Mouse (Mus musculus): ENCODE measurements around the gene Vangl2. TPM values are rescaled to one million over a fixed set of nuclear protein-coding genes. Genes with fewer than 3 reads are reported as not detected.

Vangl2 gene
- polyA plus RNA-seq, 1 experiment from 2014 or later, result 16.0 TPM

DNA sequence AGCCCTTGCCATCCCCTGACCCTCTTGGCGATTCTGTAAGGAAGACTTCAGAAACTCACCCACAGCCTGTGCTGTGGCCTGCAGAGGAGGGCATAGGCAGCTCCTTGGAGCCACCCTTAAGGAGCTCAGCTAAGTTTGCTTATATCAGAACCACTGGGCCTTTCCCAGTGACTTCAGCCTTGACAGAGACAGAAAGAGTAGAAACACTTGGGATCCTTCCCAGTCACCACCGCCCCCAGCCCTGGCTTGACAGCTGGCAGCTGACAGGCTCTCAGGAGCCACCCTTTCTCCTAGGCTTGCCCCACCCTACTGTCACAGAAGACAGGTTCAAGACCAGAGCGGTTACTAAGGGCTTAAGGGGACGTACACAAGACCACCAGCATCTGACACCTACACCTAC, 28.0 kb upstream of the Vangl2 start:
- 53% methylated on average over 4 of the region's 4 CpGs for WGBS
- Histone ChIP-seq H3K9me3 (no peaks in the 10 kb centered on the region), H3K4me3 (no peak overlapping the region), H3K4me1 (peaks cover 37% of the 10 kb centered on the region), H3K36me3 (no peaks in the 10 kb centered on the region), H3K27me3 (ENCODE audit: insufficient read depth, poor library complexity, severe bottlenecking) (peaks cover 85% of the 10 kb centered on the region), H3K27ac (no peak overlapping the region)
- DNase-seq (ENCODE audit: low spot score), result no peak

GRCm38 (mm10) chr1:172053541-172054440, 25.5 kb upstream of the Vangl2 start:
- no peaks in the 10 kb centered on the region for H3K9me3 ChIP-seq
- peak overlapping the region; percentile 59 for H3K4me3 ChIP-seq
- H3K27me3 ChIP-seq (ENCODE audit: insufficient read depth, poor library complexity, severe bottlenecking), result peaks cover 86% of the 10 kb centered on the region
- 1% methylated on average over 42 of the region's 42 CpGs for WGBS
- H3K4me1 ChIP-seq, result peaks cover 35% of the 10 kb centered on the region
- peak overlapping the region; percentile 42; the same call in 1 of the 2 replicates for H3K27ac ChIP-seq
- no peaks in the 10 kb centered on the region for H3K36me3 ChIP-seq
- no peak for DNase-seq (ENCODE audit: low spot score)

DNA sequence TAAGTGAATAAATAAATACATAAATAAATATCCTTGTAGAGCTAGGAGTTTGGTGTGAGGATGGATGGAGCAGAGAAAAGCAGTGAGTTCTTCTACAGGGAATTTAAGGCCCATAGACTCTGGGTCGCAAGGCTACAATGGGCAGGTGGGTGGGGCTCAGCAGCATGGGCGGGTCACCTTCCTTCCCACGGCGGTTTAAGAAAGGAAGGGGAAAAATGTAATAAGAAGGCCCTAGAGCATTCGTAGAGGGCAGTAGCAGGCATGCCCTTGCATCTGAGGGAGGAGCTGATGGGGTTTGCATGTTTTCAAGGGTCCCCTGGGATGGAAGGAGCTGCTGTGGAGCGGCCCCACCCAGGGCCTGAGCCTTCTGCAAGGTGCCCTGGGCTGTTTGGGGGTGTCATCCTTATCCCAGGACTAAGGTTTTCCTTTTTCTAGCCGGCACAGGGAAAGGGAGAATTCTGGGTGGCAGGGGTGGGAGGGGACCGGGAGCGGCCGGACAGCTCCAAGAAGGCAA, 24.6 kb upstream of the Vangl2 start:
- no peaks in the 10 kb centered on the region for H3K9me3 ChIP-seq
- H3K27me3 ChIP-seq (ENCODE audit: insufficient read depth, poor library complexity, severe bottlenecking), result peaks cover 87% of the 10 kb centered on the region
- no peak overlapping the region for H3K27ac ChIP-seq
- DNase-seq (ENCODE audit: low spot score), result no peak
- 7% methylated on average over 10 of the region's 10 CpGs for WGBS
- H3K4me1 ChIP-seq, result peaks cover 34% of the 10 kb centered on the region
- H3K4me3 ChIP-seq, result peak overlapping the region; percentile 59
- no peaks in the 10 kb centered on the region for H3K36me3 ChIP-seq

GRCm38 (mm10) chr1:172049131-172049782, 21.0 kb upstream of the Vangl2 start:
- H3K36me3 ChIP-seq, result no peaks in the 10 kb centered on the region
- no peak overlapping the region for H3K4me3 ChIP-seq
- 26% methylated on average over 13 of the region's 13 CpGs for WGBS
- H3K27ac ChIP-seq, result no peak overlapping the region
- no peaks in the 10 kb centered on the region for H3K9me3 ChIP-seq
- no peak for DNase-seq (ENCODE audit: low spot score)
- H3K4me1 ChIP-seq, result peaks cover 29% of the 10 kb centered on the region
- H3K27me3 ChIP-seq (ENCODE audit: insufficient read depth, poor library complexity, severe bottlenecking), result peaks cover 66% of the 10 kb centered on the region

DNA sequence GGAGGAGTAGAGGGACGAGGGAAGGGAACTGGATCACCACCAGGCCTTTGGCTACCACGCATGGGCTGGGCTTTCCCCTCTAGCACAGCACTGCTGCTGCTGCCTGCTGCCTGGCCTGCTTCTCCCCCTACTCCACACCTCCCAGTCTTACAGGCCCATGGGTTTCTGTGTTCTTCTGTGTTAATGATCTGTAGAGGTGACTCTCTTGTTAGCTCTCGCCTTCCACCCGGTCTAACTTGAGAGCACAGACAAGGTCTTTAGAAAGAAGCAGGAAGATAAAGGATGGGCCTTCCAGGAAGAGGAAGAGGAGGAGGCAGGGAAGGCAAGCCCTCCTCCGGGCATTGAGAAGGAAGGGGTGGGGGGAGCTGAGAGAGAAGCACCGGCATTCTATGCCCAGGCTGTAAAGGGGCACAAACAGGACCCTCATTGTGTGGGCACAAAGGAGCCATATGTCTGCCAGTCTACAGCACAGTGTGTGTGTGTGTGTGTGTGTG, 20.0 kb upstream of the Vangl2 start:
- no peak for DNase-seq (ENCODE audit: low spot score)
- H3K27me3 ChIP-seq (ENCODE audit: insufficient read depth, poor library complexity, severe bottlenecking), result peaks cover 56% of the 10 kb centered on the region
- 35% methylated on average over 6 of the region's 6 CpGs for WGBS
- H3K36me3 ChIP-seq, result no peaks in the 10 kb centered on the region
- peak overlapping the region; percentile 56; the same call in 1 of the 2 replicates for H3K27ac ChIP-seq
- no peaks in the 10 kb centered on the region for H3K9me3 ChIP-seq
- peak overlapping the region; percentile 37 for H3K4me3 ChIP-seq
- peaks cover 25% of the 10 kb centered on the region for H3K4me1 ChIP-seq

- H3K27me3 ChIP-seq (ENCODE audit: insufficient read depth, poor library complexity, severe bottlenecking), result peaks cover 43% of the 10 kb centered on the region
- no peaks in the 10 kb centered on the region for H3K9me3 ChIP-seq
- H3K4me3 ChIP-seq, result no peak overlapping the region
- H3K36me3 ChIP-seq, result no peaks in the 10 kb centered on the region
- H3K27ac ChIP-seq, result no peak overlapping the region
- 15% methylated on average over 5 of the region's 5 CpGs for WGBS
- H3K4me1 ChIP-seq, result peaks cover 18% of the 10 kb centered on the region
- peak; percentile 92 for DNase-seq (ENCODE audit: low spot score)
Measured at GRCm38 (mm10) chr1:172046938-172047337, 18.7 kb upstream of the Vangl2 start.

- Histone ChIP-seq H3K27me3 (ENCODE audit: insufficient read depth, poor library complexity, severe bottlenecking) (peaks cover 39% of the 10 kb centered on the region), H3K36me3 (no peaks in the 10 kb centered on the region), H3K9me3 (no peaks in the 10 kb centered on the region), H3K4me3 (no peak overlapping the region), H3K4me1 (peaks cover 18% of the 10 kb centered on the region), H3K27ac (no peak overlapping the region)
- DNase-seq (ENCODE audit: low spot score), result no peak
- 61% methylated on average over 8 of the region's 8 CpGs for WGBS
Measured at GRCm38 (mm10) chr1:172046410-172046809, 18.2 kb upstream of the Vangl2 start.

- no peak overlapping the region for H3K27ac ChIP-seq
Measured at GRCm38 (mm10) chr1:172029914-172030313, 1.7 kb upstream of the Vangl2 start.

GRCm38 (mm10) chr1:172027809-172028102, 488 bp downstream of the Vangl2 start:
- H3K4me1 ChIP-seq, result peaks cover 46% of the 10 kb centered on the region
- peak overlapping the region; percentile 97 for H3K27ac ChIP-seq
- H3K9me3 ChIP-seq, result no peaks in the 10 kb centered on the region
- WGBS, result 23% methylated on average over 10 of the region's 10 CpGs
- DNase-seq (ENCODE audit: low spot score), result no peak
- H3K27me3 ChIP-seq (ENCODE audit: insufficient read depth, poor library complexity, severe bottlenecking), result no peaks in the 10 kb centered on the region
- peak overlapping the region; percentile 92 for H3K4me3 ChIP-seq
- 0 out of 2 replicates have a peak, but pooled peaks cover 5% of the 10 kb centered on the region for H3K36me3 ChIP-seq

More at GRCm38 (mm10) chr1:172029914-172030313, 1.7 kb upstream of the Vangl2 start:
- DNase-seq (ENCODE audit: low spot score), result no peak
- 83% methylated on average over 2 of the region's 2 CpGs for WGBS
- Histone ChIP-seq H3K9me3 (no peaks in the 10 kb centered on the region), H3K4me1 (peaks cover 32% of the 10 kb centered on the region), H3K27me3 (ENCODE audit: insufficient read depth, poor library complexity, severe bottlenecking) (no peaks in the 10 kb centered on the region), H3K4me3 (no peak overlapping the region), H3K36me3 (no peaks in the 10 kb centered on the region)

- peak overlapping the region; percentile 97 for H3K27ac ChIP-seq
- H3K4me1 ChIP-seq, result peaks cover 46% of the 10 kb centered on the region
- peak overlapping the region; percentile 92 for H3K4me3 ChIP-seq
- H3K9me3 ChIP-seq, result no peaks in the 10 kb centered on the region
- no peaks in the 10 kb centered on the region for H3K27me3 ChIP-seq (ENCODE audit: insufficient read depth, poor library complexity, severe bottlenecking)
- WGBS, result under 1% methylated on average over 47 of the region's 54 CpGs
- H3K36me3 ChIP-seq, result peaks cover 5% of the 10 kb centered on the region; the same call in 1 of the 2 replicates
- peak; percentile 92 for DNase-seq (ENCODE audit: low spot score)
Measured at GRCm38 (mm10) chr1:172027010-172027808, 1.0 kb downstream of the Vangl2 start.

DNA sequence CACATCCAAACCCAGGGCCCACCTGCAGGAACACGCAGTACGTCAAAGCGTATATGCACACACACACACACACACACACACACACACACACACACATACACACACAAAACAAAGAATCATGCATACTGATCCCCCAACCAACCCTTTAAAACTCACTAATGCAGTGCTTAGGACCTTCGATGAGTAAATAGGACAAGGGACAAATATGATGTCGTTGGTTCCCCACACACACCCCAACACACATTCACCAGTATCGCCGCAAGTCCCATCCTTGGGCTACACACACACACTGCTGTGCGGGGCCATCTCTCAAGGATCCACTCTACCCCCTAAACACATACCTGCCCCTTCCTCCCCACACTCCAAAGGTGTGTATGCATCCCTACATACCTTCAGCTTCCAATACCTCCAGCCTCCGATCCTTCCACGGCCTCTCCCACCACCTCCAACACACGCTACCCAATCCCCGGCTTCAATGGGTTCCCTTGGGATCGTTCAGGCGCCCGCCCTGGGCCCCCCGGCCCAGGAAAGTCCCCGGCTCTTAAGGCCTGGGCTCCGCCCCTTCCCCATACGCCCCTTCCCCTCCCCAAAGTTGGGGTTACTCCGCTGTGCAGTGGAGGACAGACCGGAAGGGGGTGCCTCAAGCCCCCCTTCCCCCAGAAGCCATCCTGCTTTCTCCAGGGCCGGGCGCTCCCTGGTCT, 1.9 kb downstream of the Vangl2 start:
- Histone ChIP-seq H3K4me1 (peaks cover 46% of the 10 kb centered on the region), H3K36me3 (peaks cover 9% of the 10 kb centered on the region), H3K27ac (peak overlapping the region; percentile 97), H3K4me3 (peak overlapping the region; percentile 92), H3K27me3 (ENCODE audit: insufficient read depth, poor library complexity, severe bottlenecking) (no peaks in the 10 kb centered on the region), H3K9me3 (no peaks in the 10 kb centered on the region)
- DNase-seq (ENCODE audit: low spot score), result no peak
- 5% methylated on average over 23 of the region's 23 CpGs for WGBS

Data from heart, embryonic 10.5 days (tissue).